ENCODE assay signal across 7 mouse cellular contexts in genomic region chr8:13785764-13786299, GRCm38 (mm10). TPM values are rescaled to one million over a fixed set of nuclear protein-coding genes. Genes with fewer than 3 reads are reported as not detected.
DNase-seq lines count a peak whose midpoint lies in the region; ATAC-seq lines count a peak whose summit lies in the region.

No protein-coding gene starts in this region.

- H3K9me3 ChIP-seq in intestine, embryonic 15.5 days: no peaks in the 10 kb centered on the region
- H3K9me3 ChIP-seq in midbrain, embryonic 10.5 days (replicated peaks): no peaks in the 10 kb centered on the region

- under 1% methylated on average over 46 of the region's 47 CpGs for WGBS in intestine, embryonic 15.5 days
- WGBS in midbrain, embryonic 10.5 days: under 1% methylated on average over 46 of the region's 47 CpGs

- no peaks in the 10 kb centered on the region for H3K27me3 ChIP-seq in intestine, embryonic 15.5 days (replicated peaks)
- H3K27me3 ChIP-seq in midbrain, embryonic 10.5 days (ENCODE audit: low read depth, poor library complexity, severe bottlenecking): no peaks in the 10 kb centered on the region

- peak; percentile 97 to 98 for DNase-seq in adrenal gland, adult 18-20 months (ENCODE audit: low spot score in 2 of 2)
- peak; percentile 99 for DNase-seq in embryo, embryonic 11 days
- DNase-seq in gastrocnemius, postnatal 36 days: peak; percentile 95 to 97
- peak; percentile 95 to 96 for DNase-seq in left cerebral cortex, postnatal 25 days (ENCODE audit: low spot score in 2 of 2)
- DNase-seq in midbrain, embryonic 10.5 days (ENCODE audit: low spot score): peak; percentile 98
- peak; percentile 100 for DNase-seq in right cerebral cortex, postnatal 4 days

- H3K9ac ChIP-seq in intestine, embryonic 15.5 days: peak overlapping the region; percentile 86

- peak overlapping the region; percentile 84 for H3K4me3 ChIP-seq in intestine, embryonic 15.5 days (replicated peaks)
- H3K4me3 ChIP-seq in midbrain, embryonic 10.5 days: peak overlapping the region; percentile 76

- H3K36me3 ChIP-seq in intestine, embryonic 15.5 days: peaks cover 10% of the 10 kb centered on the region
- peaks cover 36% of the 10 kb centered on the region for H3K36me3 ChIP-seq in midbrain, embryonic 10.5 days

- H3K27ac ChIP-seq in intestine, embryonic 15.5 days: peak overlapping the region; percentile 98
- peak overlapping the region; percentile 99 for H3K27ac ChIP-seq in midbrain, embryonic 10.5 days (replicated peaks)

- intact Hi-C loops in gastrocnemius, postnatal 36 days (cut with DNase I): no loop called here
- intact Hi-C loops in left cerebral cortex, postnatal 25 days (cut with DNase I): loop anchor here (1.0 to 5.0 kb wide), 3 partner anchors 86 to 235 kb away; no protein-coding TSS in a partner anchor

- H3K4me2 ChIP-seq in intestine, embryonic 15.5 days (replicated peaks): peak overlapping the region; percentile 88

- ATAC-seq in intestine, embryonic 15.5 days: peak; percentile 97

- 0 out of 2 replicates have a peak, but pooled peaks cover 4% of the 10 kb centered on the region for H3K4me1 ChIP-seq in intestine, embryonic 15.5 days (replicated peaks)
- H3K4me1 ChIP-seq in midbrain, embryonic 10.5 days: peaks cover 19% of the 10 kb centered on the region

RNA-seq across cellular contexts. Expression of gene Upf3a, which starts 0.4 kb away (rescaled TPM):
- 10 to 100 TPM; 26.9 to 34.9 TPM for total RNA-seq in adrenal gland, adult 18-20 months (2021)
- total RNA-seq in gastrocnemius, postnatal 36 days (2021): 1 to 10 TPM; 8.9 to 9.2 TPM
- 34.0 and 34.4 TPM in 2 replicates for polyA plus RNA-seq in intestine, embryonic 15.5 days (2015; fragmentation: Nextera tagmentation; extraction: Ambion mirVana)
- 10 to 100 TPM; 32.5 to 33.8 TPM for total RNA-seq in left cerebral cortex, postnatal 25 days (2021)
- polyA plus RNA-seq in midbrain, embryonic 10.5 days (2016; fragmentation: Nextera tagmentation; extraction: Ambion mirVana): 38.4 and 42.0 TPM in 2 replicates

RNA-seq across cellular contexts. Expression of gene Cdc16, which starts 28.4 kb away (rescaled TPM):
- total RNA-seq in adrenal gland, adult 18-20 months (2021): 10 to 100 TPM; 49.7 to 55.0 TPM
- total RNA-seq in gastrocnemius, postnatal 36 days (2021): 10 to 100 TPM; 28.1 to 28.9 TPM
- 132 and 143 TPM in 2 replicates for polyA plus RNA-seq in intestine, embryonic 15.5 days (2015; fragmentation: Nextera tagmentation; extraction: Ambion mirVana)
- 10 to 100 TPM; 49.6 to 51.6 TPM for total RNA-seq in left cerebral cortex, postnatal 25 days (2021)
- polyA plus RNA-seq in midbrain, embryonic 10.5 days (2016; fragmentation: Nextera tagmentation; extraction: Ambion mirVana): 226 and 229 TPM in 2 replicates

RNA-seq across cellular contexts. Expression of gene AF366264, which starts 52.4 kb away (rescaled TPM):
- not detected for total RNA-seq in adrenal gland, adult 18-20 months (2021)
- not detected for total RNA-seq in gastrocnemius, postnatal 36 days (2021)
- not detected in 2 replicates for polyA plus RNA-seq in intestine, embryonic 15.5 days (2015; fragmentation: Nextera tagmentation; extraction: Ambion mirVana)
- not detected for total RNA-seq in left cerebral cortex, postnatal 25 days (2021)
- polyA plus RNA-seq in midbrain, embryonic 10.5 days (2016; fragmentation: Nextera tagmentation; extraction: Ambion mirVana): not detected in 2 replicates

Comparison
In these comparisons a context has a peak if more than half of its experiments do, and no peak if none do; other contexts are left out.
1. Peak in every context shown above with its lines: DNase-seq, ATAC-seq, H3K4me3 ChIP-seq and H3K27ac ChIP-seq.